Mouse (Mus musculus) liver, adult 2 months (tissue): ENCODE results near the gene Pkd2l1. TPM values are rescaled to one million over a fixed set of nuclear protein-coding genes. Genes with fewer than 3 reads are reported as not detected.

Experiments
- DNase-seq: peaks from one replicate; pipeline ENCODE4 v3.0.0-alpha.2; 2011; ENCODE audit warnings: low read depth, low spot score; ENCODE audit errors: extremely low read depth
- H3K27ac ChIP-seq: fragments of 200-500 bp; replicated peaks from 2 replicates; pipeline ENCODE4 v1.5.1; 2012; ENCODE audit warnings: low read depth, mild to moderate bottlenecking, control low read depth, inconsistent platforms, low read length; ENCODE audit not compliant: insufficient read depth
- H3K27me3 ChIP-seq: fragments of 200-500 bp; 2 replicates; pipeline ENCODE4 v1.6.1; 2012; ENCODE audit warnings: mild to moderate bottlenecking, moderate library complexity, low read length, inconsistent platforms; ENCODE audit not compliant: control insufficient read depth, insufficient read depth
- H3K36me3 ChIP-seq: fragments of 200-500 bp; 2 replicates; pipeline ENCODE4 v1.6.1; 2012; ENCODE audit warnings: low read length, inconsistent platforms; ENCODE audit not compliant: control insufficient read depth, insufficient read depth
- H3K4me1 ChIP-seq: fragments of 200-500 bp; 2 replicates; pipeline ENCODE4 v1.6.1; 2011; ENCODE audit warnings: low read length; ENCODE audit not compliant: control insufficient read depth, insufficient read depth
- H3K4me3 ChIP-seq: fragments of 200-500 bp; 2 replicates; pipeline ENCODE4 v1.5.1; 2011; ENCODE audit warnings: low read depth, mild to moderate bottlenecking, control low read depth, low read length, moderate library complexity; ENCODE audit not compliant: insufficient read depth
- H3K79me2 ChIP-seq: fragments of 200-500 bp; 2 replicates; pipeline ENCODE4 v1.6.1; 2012; ENCODE audit warnings: inconsistent platforms, mild to moderate bottlenecking, low read length, moderate library complexity; ENCODE audit not compliant: control insufficient read depth, insufficient read depth
- H3K9ac ChIP-seq: fragments of 200-500 bp; 2 replicates; pipeline ENCODE4 v1.6.1; 2012; ENCODE audit warnings: low read depth, mild to moderate bottlenecking, control low read depth, inconsistent platforms, low read length
- CTCF ChIP-seq: fragments of 200-500 bp; IDR thresholded peaks from 2 replicates; pipeline ENCODE4 v1.5.1; 2011; ENCODE audit warnings: low read depth, low read length, control low read depth
- POLR2A ChIP-seq: fragments of 200-500 bp; IDR thresholded peaks from 2 replicates; pipeline ENCODE4 v1.6.1; 2011; ENCODE audit warnings: low read length, control low read depth; ENCODE audit not compliant: insufficient read depth; ENCODE audit errors: extremely low read depth
- WGBS: fragments of 180-500 bp; shearing (Covaris S2); methylation state at CpG from one replicate; pipeline ENCODE4 v1.1.7; 2018; 5-methylcytosine and 5-hydroxymethylcytosine counted together
- polyA plus RNA-seq: library from polyadenylated mRNA; depleted of rRNA; stranded (reverse); fragments of >200 nt; gene quantifications from 2 replicates; pipeline ENCODE4 v1.2.3, GENCODE M21; 2012
- total RNA-seq: library from RNA; depleted of rRNA; stranded (reverse); fragments of >200 nt; gene quantifications from 2 replicates; pipeline ENCODE4 v1.2.3, GENCODE M21; 2014

Gene Pkd2l1
- total and polyA plus RNA-seq, 2 experiments: not detected

DNA sequence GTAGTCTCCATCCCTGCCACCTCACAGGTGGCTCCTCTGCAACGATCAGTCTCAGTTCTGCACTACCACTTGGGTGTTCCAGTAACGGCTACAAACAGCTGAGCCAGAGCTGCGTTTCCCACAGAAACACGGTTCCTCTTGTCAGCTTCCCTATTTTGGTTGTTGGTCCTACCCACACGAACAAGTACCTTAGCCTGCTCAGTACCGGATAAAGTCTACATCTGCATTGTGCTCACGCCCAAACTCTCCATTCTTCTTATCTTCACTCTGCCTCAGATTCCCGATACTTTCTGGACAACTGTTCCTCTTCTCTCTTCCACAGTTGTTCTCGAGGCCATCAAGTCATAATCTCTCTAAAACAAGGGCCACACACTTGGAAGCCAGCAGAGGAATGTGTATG lies 47.9 kb downstream of the Pkd2l1 start:
- TF ChIP-seq CTCF: no peak
- no peak for TF ChIP-seq POLR2A
- Histone ChIP-seq H3K36me3 (peaks cover 29% of the 10 kb centered on the region), H3K27me3 (no peaks in the 10 kb centered on the region), H3K79me2 (no peaks in the 10 kb centered on the region), H3K27ac (no peak overlapping the region), H3K4me1 (0 out of 2 replicates have a peak, but pooled peaks cover 2% of the 10 kb centered on the region), H3K4me3 (no peak overlapping the region), H3K9ac (no peak overlapping the region)
- DNase-seq: no peak
- 88% methylated on average over 9 of the region's 9 CpGs for WGBS

- Histone ChIP-seq H3K36me3 (peaks cover 18% of the 10 kb centered on the region), H3K4me3 (peak overlapping the region; percentile 39), H3K79me2 (peaks cover 5% of the 10 kb centered on the region; the same call in 1 of the 2 replicates), H3K27me3 (no peaks in the 10 kb centered on the region), H3K9ac (no peak overlapping the region; the same call in 1 of the 2 replicates), H3K27ac (no peak overlapping the region), H3K4me1 (peaks cover 2% of the 10 kb centered on the region; the same call in 1 of the 2 replicates)
- TF ChIP-seq POLR2A (no peak), CTCF (no peak)
- no peak for DNase-seq
- WGBS: 32% methylated on average over 7 of the region's 7 CpGs
Measured at GRCm38 (mm10) chr19:44135960-44136485, 56.2 kb downstream of the Pkd2l1 start.

DNA sequence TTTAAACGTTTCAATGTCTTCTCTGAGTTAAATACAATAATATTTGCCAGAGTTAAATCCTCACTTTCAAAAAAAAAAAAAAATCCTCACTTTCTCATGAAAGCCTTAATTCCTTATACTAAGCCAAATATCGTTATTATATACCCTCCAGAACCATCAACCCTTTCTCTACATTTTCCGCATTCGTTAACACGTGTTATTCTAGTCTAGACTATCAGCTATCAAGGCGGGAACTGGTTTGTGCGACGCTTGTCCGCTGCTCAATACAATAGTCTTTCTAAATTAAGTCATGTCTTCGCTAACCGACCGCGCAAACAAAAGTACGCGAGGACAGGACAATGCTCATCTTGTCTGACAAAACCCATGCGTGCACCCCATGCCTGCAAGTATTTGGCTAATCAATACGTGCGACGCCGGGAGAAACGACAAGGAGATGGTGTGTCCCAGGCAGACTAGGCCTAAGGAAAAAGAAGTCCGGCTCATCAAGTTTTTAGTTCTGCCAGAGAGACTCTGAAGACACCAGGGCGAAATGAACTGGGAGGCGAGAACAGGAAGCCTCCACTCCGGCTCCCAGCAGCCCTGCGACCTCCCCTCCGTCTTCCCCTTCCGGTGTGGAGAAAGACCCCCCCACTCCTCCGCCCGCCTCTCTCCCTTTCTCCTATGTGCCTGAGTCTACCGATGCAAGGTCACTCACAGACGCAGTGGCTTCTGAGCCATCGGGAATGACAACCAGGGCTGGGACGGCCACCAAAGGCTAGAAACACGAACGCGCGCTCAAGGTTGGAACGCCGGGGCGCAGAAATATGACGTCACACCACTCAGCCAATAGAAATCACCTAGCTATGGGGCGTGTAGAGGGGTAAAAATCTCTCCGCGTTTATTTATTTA lies 56.9 kb downstream of the Pkd2l1 start, which contains the start of gene Cwf19l1:
Cwf19l1 (minus strand) TSS at position 805 of the 888 bp plus-strand sequence.
- H3K27ac ChIP-seq: peak within 1 kb of the TSS; percentile 85
- H3K4me3 ChIP-seq: peak within 1 kb of the TSS; percentile 87
- DNase-seq: peak; percentile 77
- H3K79me2 ChIP-seq: peaks cover 5% of the 10 kb centered on the region; the same call in 1 of the 2 replicates
- H3K4me1 ChIP-seq: peaks cover 2% of the 10 kb centered on the region; the same call in 1 of the 2 replicates
- peak within 1 kb of the TSS; percentile 84 for H3K9ac ChIP-seq
- TF ChIP-seq POLR2A (0 out of 2 replicates have a peak, but pooled peaks have one; percentile 20), CTCF (no peak)
- H3K27me3 ChIP-seq: no peaks in the 10 kb centered on the region
- peaks cover 20% of the 10 kb centered on the region for H3K36me3 ChIP-seq
- WGBS: under 1% methylated on average over 45 of the region's 45 CpGs

DNA sequence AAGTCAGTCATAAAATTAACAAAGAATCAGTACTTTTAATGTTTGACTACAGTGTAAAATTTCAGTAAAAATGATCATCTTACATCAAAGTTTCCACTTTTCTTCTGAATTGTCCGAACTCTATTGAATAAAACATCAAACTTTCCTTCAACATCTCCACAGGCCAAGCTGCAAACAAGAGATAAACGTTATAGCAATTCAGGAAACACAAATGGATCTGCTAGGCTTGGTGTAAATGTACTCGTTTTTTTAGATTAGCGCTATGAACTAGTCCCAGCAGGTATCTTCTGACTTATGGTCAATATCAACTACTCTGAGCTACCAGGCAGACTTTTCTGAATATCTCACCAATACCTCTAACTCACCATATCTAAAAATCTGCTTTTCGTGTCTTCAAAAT lies 59.3 kb downstream of the Pkd2l1 start:
- TF ChIP-seq CTCF (no peak), POLR2A (no peak)
- H3K79me2 ChIP-seq: peaks cover 5% of the 10 kb centered on the region; the same call in 1 of the 2 replicates
- peaks cover 19% of the 10 kb centered on the region for H3K36me3 ChIP-seq
- H3K27me3 ChIP-seq: no peaks in the 10 kb centered on the region
- H3K4me3 ChIP-seq: no peak overlapping the region
- H3K9ac ChIP-seq: no peak overlapping the region
- no peak for DNase-seq
- peaks cover 8% of the 10 kb centered on the region; the same call in 1 of the 2 replicates for H3K4me1 ChIP-seq
- no peak overlapping the region for H3K27ac ChIP-seq
- 86% methylated on average over 5 of the region's 5 CpGs for WGBS

DNA sequence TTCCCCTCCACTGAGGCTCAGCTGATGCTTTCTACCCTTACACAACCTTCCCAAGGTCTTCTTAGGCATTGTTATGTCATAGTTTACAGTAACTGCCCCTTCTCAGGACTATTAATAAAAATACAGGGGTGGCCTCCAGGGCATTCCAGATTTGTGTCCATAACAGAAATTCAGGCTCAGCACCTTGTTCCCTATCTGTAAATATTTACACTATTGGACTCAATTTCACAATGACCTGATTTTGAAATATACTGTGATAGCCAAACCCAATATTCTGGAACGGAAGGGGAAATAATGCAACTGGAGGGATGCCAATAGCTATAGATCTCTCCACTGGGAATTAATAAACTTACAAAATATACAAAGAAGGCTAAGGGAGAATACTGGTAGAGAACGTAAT lies 63.7 kb downstream of the Pkd2l1 start:
- H3K36me3 ChIP-seq: peaks cover 47% of the 10 kb centered on the region
- WGBS: 23% methylated on average over 2 of the region's 2 CpGs
- peak; percentile 92 for DNase-seq

More for the DNA sequence above, 63.7 kb downstream of the Pkd2l1 start:
- H3K4me3 ChIP-seq: no peak overlapping the region
- no peaks in the 10 kb centered on the region for H3K27me3 ChIP-seq
- no peak overlapping the region for H3K9ac ChIP-seq
- TF ChIP-seq POLR2A (no peak), CTCF (no peak)
- peak overlapping the region; percentile 76 for H3K27ac ChIP-seq
- H3K4me1 ChIP-seq: peaks cover 9% of the 10 kb centered on the region; the same call in 1 of the 2 replicates
- peaks cover 7% of the 10 kb centered on the region; the same call in 1 of the 2 replicates for H3K79me2 ChIP-seq
